Mouse (Mus musculus): ENCODE results near the gene Gm9747.

Gm9747 gene

DNA sequence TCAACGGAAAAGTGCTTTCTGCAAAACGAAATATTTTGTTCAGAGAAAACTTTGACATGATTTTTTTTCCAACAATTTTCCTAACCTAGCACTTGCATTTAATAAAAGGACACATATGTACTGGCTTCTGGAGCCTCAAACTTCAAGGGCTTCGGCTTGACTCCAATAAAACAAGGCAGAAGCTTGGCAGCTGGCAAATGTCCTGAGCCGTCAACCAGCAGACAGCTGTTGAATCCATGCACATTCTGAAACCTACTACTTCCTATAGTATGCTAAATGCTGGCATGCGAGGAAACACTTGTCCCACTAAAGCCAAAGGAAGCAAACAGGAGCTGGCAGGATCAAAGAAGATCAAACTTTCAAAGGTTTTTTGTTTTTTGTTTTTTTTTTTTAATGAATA lies 24.5 kb downstream of the Gm9747 start:
- DNase-seq (ENCODE audit: low spot score): no peak

DNA sequence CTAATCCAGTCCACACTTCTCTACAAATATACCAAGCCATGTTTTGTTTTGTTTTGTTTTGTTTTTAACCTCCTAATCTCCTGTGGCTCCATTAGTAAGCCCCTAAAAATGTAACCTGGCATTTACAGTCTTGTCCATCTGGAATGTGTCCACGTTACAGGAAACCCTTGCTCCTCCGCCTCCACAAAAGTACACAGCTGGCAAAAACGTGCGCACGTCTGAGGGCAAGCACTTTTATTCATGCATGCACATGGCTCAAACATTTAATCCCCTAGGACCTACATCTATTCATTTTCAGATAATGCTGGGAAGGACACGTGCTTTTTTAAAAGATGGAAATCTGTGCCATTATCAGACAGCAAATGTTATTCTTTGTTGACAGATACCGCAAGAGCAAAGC lies 25.4 kb downstream of the Gm9747 start:
- no peak for DNase-seq (ENCODE audit: low spot score)

DNA sequence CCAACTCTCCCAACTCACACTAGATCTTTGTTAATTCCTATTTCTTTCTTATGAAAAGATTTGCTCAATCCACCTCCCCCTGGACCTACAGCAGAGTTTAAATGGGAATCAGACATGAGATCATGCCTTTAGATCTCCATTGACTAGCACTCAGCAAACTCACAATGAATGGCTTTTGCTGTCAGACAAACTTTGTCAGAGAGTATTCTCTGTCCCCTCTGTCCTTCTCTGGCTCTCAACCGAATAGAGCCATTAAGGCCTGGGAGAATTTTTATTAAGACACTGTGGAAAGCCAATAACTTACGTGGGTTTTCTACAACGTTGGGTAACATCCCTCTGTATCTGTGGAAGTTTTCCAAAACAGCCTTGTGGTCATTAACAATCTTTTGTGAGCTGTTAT lies 27.1 kb downstream of the Gm9747 start:
- DNase-seq (ENCODE audit: low spot score): no peak

DNA sequence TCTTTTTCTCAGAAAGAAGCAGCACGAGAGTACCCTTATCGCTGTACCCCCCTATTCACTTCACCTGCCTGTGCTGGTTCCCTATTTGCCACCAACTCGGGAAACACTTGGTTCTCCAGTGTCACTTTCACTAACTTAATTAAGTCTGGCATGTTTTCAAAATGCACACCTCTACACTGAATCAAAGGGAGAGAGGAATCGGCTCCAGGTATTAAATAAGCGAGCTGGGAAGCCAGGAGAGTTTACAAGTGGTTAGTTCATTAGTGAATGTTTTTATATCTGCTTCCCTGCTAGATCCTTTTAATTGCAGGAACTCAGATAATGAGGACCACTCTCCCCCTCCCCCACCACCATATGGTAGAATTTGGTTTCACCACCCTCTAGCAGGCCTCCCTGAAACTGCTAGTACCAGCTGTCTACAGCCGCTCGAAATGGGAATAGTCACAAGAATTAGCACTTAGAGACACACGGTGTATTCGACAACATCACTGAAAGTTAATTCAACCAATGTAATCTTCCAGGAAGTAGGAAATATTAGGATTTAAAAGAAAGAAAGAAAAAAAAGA lies 28.2 kb downstream of the Gm9747 start:
- peak; percentile 76 for DNase-seq (ENCODE audit: low spot score)

DNA sequence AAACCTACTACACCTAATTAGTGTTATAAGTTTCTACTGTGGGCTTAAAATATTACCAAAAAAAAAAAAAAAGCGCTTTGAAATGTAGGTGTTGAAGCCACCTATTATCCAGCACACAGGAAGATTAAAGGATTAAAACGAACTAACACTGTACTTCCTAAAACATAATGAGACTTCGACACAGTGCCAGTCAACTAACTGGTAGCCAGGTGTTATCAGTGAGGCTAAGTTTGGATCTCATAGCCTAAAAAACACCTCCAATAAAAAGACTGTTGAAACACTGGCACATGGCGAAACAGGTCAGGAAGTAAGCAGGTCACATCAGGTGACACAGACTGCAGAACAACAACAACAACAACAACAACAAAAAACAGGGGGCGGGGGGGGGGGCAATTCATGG lies 28.7 kb downstream of the Gm9747 start:
- DNase-seq (ENCODE audit: low spot score): no peak

DNA sequence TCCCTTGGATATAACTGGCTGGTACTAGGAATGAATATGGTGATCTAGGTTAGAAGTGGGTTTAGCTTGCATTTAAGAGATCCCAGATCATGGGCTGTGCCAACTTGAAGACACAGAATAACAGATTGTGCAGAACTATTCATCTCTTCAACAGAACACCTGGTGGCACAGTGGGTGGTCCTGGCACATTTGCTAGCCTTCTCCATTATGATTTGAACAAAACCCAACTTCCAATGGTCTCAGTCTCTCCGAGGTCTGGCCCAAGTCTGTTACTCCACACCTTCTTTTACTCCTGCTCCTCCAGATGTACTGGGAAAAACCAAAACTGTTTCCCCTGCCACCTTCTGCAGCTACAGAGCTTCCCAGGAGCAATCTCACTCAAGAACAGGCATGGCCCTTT lies 29.4 kb downstream of the Gm9747 start:
- DNase-seq (ENCODE audit: low spot score): no peak

DNA sequence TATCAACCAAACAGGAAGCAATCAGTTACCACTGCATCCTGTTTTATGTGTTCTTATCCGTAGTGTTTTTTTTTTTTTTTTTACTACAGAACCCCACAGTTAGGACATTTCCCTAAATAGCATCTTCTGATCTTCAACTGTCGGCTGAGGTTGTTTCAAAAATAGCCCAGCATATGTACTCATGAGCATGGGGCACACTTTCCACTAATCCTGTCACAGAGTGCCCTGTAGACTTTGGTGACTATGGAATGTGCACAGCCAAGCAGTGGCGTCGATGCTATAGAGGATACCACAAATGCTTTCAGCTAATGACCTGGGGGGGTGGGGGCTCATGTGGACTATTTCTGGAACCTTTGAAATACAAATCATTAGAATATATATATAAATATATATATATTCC lies 34.6 kb downstream of the Gm9747 start:
- no peak for DNase-seq (ENCODE audit: low spot score)

DNA sequence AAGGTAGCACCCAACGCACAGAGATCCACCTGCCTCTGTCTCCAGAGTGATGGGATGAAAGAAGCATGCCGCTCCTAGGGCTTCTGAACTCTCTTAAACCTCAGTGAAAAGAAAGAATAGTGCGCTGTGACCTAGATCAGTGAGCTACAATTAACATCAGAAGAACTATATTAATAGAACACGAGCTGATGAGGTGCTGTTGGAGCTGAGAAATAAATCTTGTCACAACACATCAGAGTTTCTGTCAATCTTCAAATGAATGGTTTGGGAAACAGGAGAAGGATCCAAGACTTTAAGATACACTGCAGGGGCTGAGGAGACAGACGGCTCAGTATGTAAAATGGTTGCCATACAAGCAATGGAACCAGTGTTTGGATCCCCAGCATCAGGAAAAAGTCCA lies 39.3 kb downstream of the Gm9747 start:
- peak; percentile 63 for DNase-seq (ENCODE audit: low spot score)

DNA sequence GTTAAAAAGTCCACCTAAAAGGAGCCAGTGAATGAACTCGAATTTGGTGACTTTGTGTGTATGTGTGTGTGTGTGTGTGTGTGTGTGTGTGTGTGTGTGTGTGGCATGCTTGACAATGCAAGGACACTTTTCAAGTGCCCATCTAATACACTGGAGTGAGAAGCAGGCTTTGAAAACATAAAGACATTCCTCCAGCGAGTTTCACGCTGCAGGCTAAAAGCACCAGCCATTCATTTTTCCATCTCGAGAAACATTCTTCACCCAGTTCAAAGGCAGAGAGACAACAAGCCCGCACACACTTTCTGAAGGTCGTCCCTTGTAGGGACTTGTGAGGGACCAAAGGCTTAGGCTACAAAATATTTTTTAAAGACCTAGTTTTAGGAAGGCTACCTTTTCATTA lies 40.6 kb downstream of the Gm9747 start:
- DNase-seq (ENCODE audit: low spot score): no peak

DNA sequence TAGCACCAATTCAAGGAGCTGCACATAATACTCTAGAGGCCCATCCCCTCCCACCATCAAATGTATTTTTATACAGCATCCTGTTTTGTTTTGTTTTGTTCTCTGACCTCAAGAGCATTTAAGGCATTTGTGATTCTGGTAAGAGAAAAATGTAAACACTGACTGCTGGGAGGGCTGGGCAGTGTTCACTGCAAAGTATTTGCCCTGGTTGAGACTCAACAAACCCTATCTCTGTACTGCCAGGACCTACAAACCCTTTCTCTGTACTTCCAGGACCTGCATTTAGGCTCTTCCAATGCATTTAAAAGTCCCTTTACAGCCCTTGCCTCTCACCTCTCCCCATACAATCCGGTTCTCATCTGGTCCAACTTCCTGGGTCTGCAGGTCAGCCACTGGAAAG lies 41.4 kb downstream of the Gm9747 start:
- DNase-seq (ENCODE audit: low spot score): no peak

DNA sequence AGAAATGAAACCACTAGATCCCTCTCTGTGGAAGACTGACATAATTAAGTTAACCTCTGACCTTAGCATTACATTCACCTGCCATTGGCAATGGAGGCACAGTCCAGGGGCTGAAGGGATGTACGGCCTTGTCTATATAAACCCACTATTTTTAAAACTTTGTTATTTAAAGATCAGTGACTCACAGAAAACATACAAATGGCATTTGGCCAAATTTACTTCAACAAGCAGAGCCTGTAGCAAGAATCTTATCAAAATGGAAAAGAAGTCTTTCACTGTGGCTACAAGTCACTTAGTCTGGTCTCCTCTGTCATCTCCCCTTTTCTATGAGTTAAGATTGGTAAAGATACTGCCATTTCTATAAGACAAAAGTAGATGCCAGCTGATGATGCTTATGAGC lies 46.9 kb downstream of the Gm9747 start:
- DNase-seq (ENCODE audit: low spot score): no peak

DNA sequence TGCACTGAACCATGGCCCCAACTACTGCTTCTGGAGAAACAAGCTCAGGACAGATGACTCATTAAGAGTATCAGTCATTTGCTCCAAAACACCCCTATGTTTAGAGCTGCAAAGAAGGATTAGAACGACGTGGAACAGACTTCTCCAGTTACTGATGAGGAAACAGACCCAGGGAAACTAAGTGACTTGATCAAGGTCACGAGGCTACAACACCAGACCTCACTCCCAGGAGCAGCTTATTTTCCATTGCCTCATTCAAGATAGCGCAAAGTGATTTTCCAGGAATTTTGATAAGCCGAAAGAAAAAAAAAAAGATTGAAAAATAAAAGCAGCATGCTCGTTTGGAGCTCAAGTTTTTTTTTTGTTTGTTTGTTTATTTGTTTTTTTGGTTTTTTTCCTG lies 48.9 kb downstream of the Gm9747 start:
- no peak for DNase-seq (ENCODE audit: low spot score)

DNA sequence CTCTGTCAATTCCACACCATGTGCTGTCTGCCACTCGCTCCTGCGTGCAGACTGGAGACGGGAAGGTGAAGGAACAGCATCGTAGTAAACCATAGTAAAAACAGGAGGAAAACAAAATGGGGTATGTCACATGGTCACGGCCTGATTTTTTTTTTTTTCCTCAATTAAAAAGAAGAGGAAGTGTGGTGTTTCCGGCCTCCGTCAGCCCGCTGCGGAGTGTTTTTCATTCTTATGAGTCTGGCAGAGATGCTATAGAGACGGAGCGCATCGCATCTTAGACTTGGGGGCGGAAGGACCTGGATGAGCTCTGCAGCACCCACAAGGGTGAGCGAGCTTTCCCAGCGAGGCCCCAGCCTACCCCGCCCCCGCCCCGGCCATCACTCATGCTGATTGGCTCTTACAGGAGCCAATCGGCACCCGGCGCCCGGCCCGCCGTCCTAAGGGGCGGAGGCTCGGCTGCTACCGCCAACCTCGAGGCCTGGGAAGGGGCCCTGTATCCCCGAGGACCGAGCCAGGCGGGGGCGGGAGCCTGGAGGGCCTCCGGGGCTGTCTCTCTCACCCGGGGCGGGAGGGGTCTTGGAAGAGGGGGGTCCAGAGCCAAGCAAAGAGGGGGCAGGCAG lies 50.2 kb downstream of the Gm9747 start:
- DNase-seq (ENCODE audit: low spot score): peak; percentile 95

DNA sequence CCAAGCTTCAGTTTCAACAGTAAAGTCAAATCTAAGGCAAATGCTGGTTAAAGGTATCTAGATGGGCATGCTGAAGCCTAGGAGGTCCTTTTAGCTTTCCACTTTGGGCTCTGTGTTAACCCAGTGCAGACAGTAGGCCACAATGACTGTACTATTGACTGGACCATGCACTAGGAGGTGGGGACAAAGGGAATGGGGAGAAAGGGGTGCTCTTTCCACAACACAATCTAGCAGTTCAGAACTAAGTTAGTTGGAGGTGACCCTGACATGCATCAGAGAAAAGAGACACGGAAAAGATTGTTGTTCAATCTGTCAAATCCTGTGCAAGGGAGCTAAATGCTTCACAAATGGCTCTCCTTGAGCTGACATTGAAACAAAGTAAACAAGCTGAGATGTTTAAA lies 51.0 kb downstream of the Gm9747 start:
- peak; percentile 46 for DNase-seq (ENCODE audit: low spot score)

DNA sequence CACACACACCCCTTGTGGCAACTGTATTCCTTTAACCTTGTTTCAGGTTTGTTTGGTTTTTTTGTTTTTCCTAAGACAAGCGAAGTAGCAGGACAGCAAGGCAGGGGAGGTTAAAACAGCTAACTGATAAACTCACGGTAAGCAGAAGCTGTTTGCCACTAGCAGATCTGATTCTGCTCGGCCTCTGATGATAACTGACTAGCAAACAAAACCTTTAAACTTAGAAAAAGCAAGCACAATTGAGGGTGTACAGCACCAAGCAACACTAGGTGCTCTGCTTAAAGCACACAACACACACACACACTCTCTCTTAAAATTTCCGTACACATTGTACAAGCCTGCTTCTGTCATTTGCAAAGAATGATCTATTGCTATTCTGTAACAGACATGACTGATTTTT lies 51.5 kb downstream of the Gm9747 start:
- no peak for DNase-seq (ENCODE audit: low spot score)

Data from retina, embryonic 14.5 days (tissue).